Mouse (Mus musculus): Measurements from ENCODE around the gene Phlpp1.

The Phlpp1 gene

DNA sequence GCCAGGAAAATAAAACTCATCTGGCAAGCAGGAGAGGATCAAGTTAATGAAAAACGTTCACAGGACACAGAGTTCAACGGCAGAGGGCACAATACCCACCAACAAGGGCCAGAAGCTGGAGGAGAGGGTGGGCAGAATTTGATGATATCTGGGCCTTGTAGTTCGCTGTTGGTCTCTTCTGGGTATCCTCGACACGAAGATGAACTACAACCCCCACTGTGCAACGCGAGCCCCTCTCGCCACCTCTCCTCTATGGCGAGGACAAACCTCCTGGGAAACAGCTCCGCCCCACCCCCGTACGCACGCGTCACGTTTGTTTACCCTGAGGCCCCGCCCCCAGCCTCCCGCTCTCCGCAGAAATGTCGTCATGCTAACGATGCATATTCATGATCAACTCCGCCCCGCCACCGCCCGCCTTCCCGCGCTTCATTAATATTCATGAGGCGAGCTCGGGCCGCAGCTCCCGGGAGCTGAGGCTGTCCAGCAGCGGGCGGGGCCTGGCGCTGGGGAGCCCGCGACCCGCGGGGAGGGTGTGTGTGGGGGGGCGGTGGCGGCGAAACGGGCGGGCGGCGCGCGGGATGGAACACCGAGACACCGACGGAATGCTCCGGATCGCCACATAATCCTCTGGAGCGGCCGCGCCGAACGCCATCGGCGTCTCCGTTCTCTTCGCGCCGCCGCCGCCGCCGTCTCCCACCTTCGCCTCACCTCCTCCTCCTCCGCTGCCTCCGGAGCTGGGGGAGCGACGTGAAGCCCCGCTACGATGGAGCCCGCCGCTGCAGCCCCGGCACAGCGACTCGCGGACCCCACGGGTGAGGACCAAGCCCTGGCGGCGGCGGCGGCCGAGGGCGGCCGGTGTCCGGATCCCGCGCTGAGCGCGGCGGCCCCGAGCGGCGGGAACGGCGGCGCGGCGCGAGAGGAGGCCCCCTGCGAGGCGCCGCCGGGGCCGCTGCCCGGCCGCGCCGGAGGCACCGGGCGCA, at the start of gene Phlpp1:
Gene Phlpp1 (plus strand): TSS at position 512 of the 980 bp plus-strand sequence.
- DNase-seq (ENCODE audit: low read depth, low spot score), result peak; percentile 100

DNA sequence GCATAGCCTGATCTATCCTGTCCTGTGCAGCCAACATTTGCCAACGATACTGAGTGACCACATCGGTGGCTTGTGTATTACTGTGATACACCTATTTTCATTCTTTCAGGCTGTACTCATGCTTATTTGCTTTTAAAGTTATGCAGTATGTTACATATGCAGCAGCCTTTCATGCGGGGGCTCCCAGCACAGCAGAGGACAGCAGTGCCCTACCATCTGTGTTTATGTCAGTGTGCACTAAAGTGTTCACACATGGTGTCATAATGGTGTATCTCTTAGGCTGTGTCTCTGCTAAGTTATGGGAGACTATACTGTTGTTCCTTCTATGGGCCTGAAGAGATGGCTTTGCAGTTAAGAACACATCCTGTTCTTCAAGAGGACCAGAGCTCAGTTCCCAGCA, 45.0 kb upstream of the Phlpp1 start:
- DNase-seq (ENCODE audit: low read depth, low spot score), result no peak

GRCm38 (mm10) chr1:106131697-106132349, 39.7 kb upstream of the Phlpp1 start:
- DNase-seq (ENCODE audit: low read depth, low spot score), result no peak

DNA sequence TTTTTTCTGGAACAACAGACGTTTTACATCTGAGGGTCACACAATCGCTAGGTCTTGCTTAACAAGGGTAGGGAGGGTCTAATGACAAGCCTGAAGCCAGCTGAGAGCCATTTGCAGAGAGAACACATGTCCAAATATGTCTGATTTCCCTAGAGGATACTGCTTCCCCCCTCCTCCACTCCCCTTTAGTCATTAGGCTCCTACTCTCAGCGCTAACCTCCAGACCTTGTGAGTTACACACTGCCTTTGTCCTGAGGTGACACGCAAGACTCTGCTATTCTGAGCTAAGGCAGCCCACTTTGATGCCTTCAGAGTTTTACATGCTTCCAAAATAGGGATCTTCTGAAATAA, 39.2 kb upstream of the Phlpp1 start:
- no peak for DNase-seq (ENCODE audit: low read depth, low spot score)

- DNase-seq (ENCODE audit: low read depth, low spot score), result no peak
Observed at GRCm38 (mm10) chr1:106138691-106139090, 32.9 kb upstream of the Phlpp1 start.

GRCm38 (mm10) chr1:106139137-106139536, 32.4 kb upstream of the Phlpp1 start:
- DNase-seq (ENCODE audit: low read depth, low spot score), result no peak

GRCm38 (mm10) chr1:106142010-106142409, 29.5 kb upstream of the Phlpp1 start:
- no peak for DNase-seq (ENCODE audit: low read depth, low spot score)

DNA sequence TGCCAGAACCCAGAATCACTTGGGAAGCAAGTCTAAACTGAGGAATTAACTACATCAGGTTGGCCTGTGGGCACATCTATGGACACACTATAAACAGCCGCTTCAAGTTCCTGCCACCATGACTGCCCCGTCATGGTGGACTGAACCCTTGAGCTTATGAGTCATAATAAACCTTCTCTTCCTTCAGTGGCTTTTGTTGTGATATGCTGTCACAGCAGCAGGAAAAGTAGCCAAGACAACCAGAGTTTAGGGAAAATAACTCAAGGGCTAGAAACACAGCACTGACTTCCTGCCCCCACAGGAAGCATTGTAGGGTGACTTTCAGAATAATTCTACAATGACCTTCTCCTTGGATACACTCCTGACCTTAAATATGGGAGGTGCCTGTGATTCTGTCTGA, 27.0 kb upstream of the Phlpp1 start:
- DNase-seq (ENCODE audit: low read depth, low spot score), result no peak

GRCm38 (mm10) chr1:106145055-106145454, 26.5 kb upstream of the Phlpp1 start:
- no peak for DNase-seq (ENCODE audit: low read depth, low spot score)

- DNase-seq (ENCODE audit: low read depth, low spot score), result no peak
Observed at GRCm38 (mm10) chr1:106145565-106146190, 25.9 kb upstream of the Phlpp1 start.

- no peak for DNase-seq (ENCODE audit: low read depth, low spot score)
Observed at GRCm38 (mm10) chr1:106148386-106149380, 22.9 kb upstream of the Phlpp1 start.

DNA sequence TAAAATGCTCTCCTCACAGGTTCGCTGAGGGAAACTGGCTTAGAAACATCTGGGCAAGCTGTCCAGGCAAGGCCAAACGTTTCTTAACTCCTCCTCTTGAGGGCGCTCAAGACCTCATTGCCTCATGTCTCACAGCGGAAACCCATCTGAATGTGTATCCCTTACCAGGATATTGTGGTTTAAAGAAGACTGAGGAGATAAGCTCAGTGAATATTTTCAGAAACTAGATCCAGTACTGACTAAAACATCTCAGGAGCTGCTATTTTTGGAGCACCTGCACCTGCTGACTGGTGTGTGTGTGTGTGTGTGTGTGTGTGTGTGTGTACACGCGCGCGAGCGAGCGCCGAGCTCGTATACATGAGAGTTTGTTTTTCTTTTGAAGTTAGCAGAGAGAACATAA, 19.7 kb upstream of the Phlpp1 start:
- DNase-seq (ENCODE audit: low read depth, low spot score), result peak; percentile 81

DNA sequence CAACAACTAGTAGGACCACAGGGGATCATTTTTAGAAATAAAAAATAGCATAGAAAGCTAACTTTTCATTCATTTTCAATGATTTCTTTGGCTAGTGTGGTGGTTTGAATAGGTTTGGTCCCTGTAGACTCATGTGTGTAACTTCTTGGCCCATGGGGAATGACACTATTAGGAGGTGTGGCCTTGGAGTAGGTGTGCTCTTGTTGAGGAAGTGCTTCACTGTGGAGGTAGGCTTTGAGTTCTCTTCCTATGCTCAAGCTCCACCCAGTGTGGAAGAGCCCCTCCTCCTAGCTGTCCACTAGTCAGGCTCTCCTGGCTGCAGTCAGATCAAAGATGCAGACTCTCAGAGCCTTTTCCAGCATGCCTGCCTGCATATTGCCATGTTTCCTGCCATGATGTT, 18.8 kb upstream of the Phlpp1 start:
- peak; percentile 28 for DNase-seq (ENCODE audit: low read depth, low spot score)

GRCm38 (mm10) chr1:106154590-106154989, 17.0 kb upstream of the Phlpp1 start:
- DNase-seq (ENCODE audit: low read depth, low spot score), result no peak

GRCm38 (mm10) chr1:106155087-106155567, 16.4 kb upstream of the Phlpp1 start:
- no peak for DNase-seq (ENCODE audit: low read depth, low spot score)

- DNase-seq (ENCODE audit: low read depth, low spot score), result no peak
Observed at GRCm38 (mm10) chr1:106155702-106156101, 15.8 kb upstream of the Phlpp1 start.

- DNase-seq (ENCODE audit: low read depth, low spot score), result no peak
Observed at GRCm38 (mm10) chr1:106157961-106158515, 13.5 kb upstream of the Phlpp1 start.

GRCm38 (mm10) chr1:106159667-106160066, 11.9 kb upstream of the Phlpp1 start:
- no peak for DNase-seq (ENCODE audit: low read depth, low spot score)

- no peak for DNase-seq (ENCODE audit: low read depth, low spot score)
Observed at GRCm38 (mm10) chr1:106160916-106161315, 10.6 kb upstream of the Phlpp1 start.

GRCm38 (mm10) chr1:106162581-106162980, 9.0 kb upstream of the Phlpp1 start:
- no peak for DNase-seq (ENCODE audit: low read depth, low spot score)

DNA sequence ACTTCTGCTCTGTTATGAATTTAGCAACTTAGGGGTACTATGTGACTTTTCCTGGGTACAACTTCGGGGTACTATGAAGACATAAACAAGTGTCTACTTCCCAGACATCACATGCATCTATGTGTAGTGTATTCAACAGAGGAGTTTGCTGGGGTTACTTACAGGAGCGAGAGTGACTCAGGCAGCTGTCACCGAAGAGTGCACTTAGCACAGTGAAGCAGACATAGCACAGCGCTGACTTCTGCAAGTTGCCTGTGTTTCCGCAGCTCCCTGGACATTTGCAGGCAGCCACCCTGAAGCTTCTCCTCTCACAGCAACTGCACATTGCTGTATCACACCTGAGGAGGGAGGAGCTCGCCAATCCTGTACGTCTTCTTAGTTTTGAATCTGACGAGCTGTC, 8.2 kb upstream of the Phlpp1 start:
- no peak for DNase-seq (ENCODE audit: low read depth, low spot score)
